Mouse (Mus musculus) brain, embryonic 14.5 days (tissue): ENCODE measurements at regions not wholly inside any gene's neighbourhood (a gene's known extent, or its start where the extent isn't known, plus 50 kb on each side); places are given as distances from the start of the nearest gene placed in this dataset.

Experiments
- CTCF ChIP-seq: fragments of 200-500 bp; IDR thresholded peaks from 2 replicates; pipeline ENCODE4 v1.5.1; 2012; ENCODE audit warnings: inconsistent platforms, mild to moderate bottlenecking, moderate library complexity, borderline replicate concordance; ENCODE audit not compliant: insufficient read depth, insufficient read length; ENCODE audit errors: extremely low read depth
- POLR2A ChIP-seq: fragments of 200-500 bp; IDR thresholded peaks from 2 replicates; pipeline ENCODE4 v1.6.1; 2012; ENCODE audit warnings: mild to moderate bottlenecking, inconsistent platforms, borderline replicate concordance; ENCODE audit not compliant: poor library complexity, insufficient read depth, insufficient read length, severe bottlenecking; ENCODE audit errors: extremely low read depth

DNA sequence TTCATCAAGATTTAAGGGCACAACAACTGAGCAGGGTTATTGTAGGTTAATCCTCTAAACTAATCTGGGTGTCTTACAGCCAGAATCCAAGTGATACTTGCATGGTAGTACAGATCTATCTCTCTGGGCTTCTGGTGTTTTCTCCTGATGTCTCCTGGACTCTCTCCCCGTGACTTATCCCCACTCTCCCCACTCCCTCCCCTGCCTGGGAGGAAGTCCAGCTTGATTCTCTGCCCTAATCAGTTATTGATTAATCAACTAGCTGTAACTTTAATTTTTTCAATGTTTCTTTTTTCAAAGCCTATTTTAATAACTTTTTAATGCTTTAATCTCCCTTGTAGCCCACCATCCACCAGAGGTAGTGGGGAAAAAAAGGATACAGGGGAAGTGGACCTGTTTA is 83.9 kb upstream of the Sipa1l3 start:
- TF ChIP-seq CTCF (no peak), POLR2A (no peak)
